Mouse (Mus musculus) heart, postnatal 14 days (tissue): Measurements from ENCODE around the gene Adam15. TPM values are rescaled to one million over a fixed set of nuclear protein-coding genes. Genes with fewer than 3 reads are reported as not detected.

Source experiments
- DNase-seq, 2 experiments: peaks; one replicate each; pipeline ENCODE4 v3.0.0; 2021 to 2022
- intact Hi-C: fragments of 180-260 bp; cut with DNase I; formaldehyde crosslinking; loops from one replicate; pipeline ENCODE4 v1.15.1; 2025
- total RNA-seq, 2 experiments: library from RNA; stranded (reverse); gene quantifications; 2 replicates each; pipeline ENCODE4 v1.2.3; 2021

The Adam15 gene
- total RNA-seq, 2 experiments from 2014 or later = 80.4 to 100.0 TPM

DNA sequence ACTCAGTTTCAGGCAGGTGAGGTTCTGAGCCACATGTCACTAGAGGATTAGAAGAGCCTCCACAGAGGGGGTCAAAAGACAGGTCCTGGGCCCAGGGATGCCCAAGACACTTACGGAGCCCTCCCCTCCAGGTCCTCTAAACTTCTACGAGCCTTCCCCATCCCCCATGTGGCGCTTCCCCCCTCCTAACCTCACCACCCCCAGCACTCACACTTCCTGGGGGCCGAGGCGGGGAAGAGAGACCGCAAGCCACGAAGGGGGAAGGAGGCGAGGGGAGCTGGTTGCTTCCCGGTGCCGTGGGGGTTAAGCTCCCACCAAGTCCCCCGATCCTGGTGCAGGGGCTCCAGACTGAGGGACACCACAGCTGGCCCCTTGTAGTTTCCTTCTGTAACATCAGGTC is 35.7 kb upstream of the Adam15 start:
- intact Hi-C loops = no loop called here
- DNase-seq = no peak

DNA sequence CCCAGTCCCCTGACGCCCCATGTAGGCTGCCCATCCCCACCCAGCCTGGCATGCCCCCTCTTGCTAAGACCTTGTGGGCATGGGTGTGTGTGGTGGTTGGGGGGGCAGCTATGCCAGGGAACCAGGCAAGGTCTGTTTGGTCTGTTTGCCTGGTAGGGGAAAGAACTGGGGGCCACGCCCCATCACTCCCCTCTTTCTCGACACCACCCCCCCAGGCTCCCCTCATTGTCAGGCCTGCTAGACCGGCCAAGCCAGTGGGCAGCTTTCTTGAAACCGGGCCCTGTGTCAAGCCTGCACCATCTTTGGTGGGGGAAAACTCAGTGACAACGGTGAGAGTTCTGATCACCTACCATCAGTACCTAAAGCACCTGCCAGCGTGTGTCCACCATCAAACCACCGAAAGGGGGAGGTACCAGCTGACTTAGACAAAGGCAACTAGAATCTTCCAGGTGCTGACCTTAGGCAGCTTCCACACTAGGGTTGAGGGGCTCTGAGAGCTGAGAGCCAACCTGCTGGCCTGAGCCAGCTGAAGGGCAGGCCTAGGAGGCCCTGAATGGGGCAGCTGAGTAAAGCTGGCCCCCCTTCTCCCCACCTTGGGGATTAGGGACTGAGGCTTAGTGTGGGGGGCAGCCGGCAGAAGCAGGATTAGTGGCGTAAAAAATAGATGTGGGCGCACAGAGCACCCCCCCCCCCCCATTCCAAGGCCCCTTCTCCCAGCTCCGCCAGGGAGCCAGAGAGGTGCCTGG is 34.7 kb upstream of the Adam15 start:
- intact Hi-C loops = no loop called here
- no peak for DNase-seq

DNA sequence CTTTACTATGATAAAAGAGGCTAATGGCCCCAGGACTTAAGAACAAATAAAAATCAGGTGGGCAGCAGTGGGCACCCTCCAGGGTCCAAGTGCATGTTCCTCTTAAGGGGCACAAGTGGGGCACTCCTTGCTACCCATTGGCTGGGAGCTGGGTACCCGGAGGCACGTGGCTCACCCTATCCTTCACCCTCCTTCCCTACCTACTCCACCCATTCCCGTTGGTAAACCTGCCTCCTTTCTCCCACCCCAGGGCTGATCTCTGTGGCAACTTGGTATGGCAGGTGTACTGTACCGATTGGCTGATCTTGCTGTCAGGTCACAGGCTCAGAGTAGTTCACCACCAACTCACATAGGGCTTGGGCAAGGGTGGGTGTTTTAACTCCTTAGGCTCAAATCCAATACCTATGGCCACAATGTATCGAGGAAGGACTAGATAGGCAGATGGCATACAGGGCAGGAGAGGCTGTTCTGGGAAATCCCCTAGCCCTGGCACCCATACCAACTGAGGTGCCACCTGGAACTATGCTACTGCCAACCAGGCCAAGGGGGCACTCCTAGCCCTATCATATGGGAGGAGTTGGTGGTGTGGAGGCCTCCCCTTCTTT is 34.0 kb upstream of the Adam15 start:
- intact Hi-C loops = no loop called here
- no peak for DNase-seq

DNA sequence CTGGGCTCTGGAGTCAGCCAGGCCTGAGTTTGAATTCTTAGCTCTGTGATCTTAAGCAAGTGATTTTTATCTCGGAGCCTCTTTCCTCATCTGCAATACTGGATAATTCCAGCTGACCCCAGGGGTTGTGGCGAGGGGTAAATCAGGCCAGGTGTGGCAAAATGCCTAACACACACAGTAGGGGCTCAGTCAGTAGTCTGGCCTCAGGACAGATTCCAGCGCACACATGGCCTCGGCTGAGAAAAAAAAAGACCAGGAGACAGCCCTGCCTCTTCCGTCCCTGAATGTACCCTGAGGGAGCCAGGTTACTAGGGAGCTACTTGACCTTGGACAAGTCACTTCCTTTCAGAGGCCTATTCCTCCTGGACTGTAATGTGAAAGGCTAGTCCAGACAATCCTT is 33.2 kb upstream of the Adam15 start:
- DNase-seq = no peak
- intact Hi-C loops = no loop called here

DNA sequence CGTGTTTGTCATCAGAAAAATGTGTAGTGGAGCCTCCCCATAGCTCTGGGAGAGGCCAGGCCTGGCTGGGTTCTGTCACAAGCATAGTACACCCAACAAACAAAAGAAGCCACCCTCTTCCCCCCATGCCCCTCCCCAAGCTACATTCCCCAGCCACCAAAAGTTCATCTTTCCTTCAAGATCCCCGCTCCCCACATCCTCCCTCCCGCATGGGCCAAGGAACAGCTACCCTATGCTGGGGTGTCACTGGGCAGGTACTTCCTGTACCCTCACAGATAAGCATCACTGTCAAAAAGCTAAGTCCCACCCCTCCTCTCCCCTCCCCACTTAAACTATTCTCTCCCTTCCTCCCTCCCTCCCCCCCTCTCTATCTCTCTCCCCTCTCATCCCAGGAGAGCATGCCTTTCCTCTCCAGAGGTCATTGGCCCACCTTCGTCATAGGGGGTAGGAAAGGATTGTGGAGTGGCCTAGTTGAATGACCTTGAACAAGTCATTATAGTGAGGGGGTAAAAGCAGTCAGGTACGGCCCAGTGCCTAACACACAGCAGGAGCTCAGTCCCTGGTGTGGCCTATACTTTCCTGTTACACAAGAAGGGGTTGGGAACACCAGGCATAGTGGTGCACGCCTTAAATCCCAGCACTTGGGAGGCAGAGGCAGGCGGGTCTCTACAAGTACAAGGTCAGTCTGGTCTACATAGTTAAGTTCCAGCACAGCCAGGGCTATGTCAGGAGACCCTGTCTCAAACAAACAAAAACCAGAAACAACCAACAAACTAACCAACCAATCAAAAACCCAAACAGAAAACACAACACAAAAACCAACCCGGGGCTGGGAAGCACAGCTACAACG is 32.5 kb upstream of the Adam15 start:
- DNase-seq = no peak
- intact Hi-C loops = no loop called here

DNA sequence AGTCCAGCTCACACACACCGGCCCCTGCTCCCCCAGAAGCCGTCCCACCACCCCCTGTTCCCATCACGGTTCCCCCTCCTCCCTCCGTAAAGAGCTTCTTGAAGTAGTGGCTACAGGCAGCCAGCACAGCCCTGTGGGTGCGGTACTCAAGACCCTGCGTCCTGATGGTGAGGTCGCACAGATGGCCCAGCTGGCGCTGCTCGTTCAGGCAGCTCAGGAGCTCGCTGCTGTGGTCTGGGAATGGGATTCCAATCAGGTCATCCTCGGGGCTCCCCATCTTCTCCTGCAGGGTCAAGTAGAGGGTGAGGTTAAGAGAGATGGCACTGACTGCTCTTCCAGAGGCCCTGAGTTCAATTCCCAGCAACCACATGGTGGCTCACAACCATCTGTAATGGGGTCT is 31.4 kb upstream of the Adam15 start:
- intact Hi-C loops = no loop called here
- DNase-seq = no peak

DNA sequence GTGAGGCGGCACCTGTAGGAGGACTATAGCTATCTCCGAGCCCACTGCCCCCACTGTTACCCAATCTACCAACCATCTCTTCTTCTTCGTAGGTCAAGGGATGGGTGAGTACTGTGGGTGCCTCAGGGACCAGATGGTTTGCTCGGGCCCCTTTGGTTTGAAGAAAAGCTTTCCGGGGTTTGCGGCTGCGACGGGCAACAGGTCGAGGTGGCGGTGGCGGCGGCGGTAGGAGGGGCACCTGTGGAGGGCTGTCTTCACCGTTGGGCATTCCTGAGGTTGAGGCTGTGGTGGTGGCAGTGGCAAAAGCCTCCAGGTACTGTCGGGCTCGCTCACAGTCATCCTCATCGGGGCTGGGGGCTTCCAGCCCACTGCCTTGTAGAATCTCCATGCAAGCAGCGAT is 30.9 kb upstream of the Adam15 start:
- intact Hi-C loops = no loop called here
- no peak for DNase-seq

DNA sequence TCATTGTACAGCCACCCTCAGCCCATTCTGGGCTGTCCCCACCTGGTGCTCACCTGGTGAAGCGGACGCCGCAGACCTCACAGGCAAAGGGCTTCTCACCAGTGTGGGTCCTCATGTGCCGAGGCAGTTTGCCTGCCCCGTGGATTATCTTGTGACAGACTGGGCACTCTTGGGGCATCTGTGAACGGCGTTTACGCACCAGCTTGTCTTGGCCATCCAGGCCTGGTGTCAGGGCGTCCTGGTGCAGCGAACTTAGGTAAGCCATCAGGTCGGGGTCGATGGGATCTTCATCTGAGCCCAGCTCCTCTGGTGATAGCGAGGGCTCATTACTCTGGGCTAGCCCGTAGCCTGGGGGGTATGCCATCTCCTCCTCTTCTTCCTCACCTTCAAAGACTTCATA is 30.5 kb upstream of the Adam15 start:
- DNase-seq = no peak
- intact Hi-C loops = no loop called here

DNA sequence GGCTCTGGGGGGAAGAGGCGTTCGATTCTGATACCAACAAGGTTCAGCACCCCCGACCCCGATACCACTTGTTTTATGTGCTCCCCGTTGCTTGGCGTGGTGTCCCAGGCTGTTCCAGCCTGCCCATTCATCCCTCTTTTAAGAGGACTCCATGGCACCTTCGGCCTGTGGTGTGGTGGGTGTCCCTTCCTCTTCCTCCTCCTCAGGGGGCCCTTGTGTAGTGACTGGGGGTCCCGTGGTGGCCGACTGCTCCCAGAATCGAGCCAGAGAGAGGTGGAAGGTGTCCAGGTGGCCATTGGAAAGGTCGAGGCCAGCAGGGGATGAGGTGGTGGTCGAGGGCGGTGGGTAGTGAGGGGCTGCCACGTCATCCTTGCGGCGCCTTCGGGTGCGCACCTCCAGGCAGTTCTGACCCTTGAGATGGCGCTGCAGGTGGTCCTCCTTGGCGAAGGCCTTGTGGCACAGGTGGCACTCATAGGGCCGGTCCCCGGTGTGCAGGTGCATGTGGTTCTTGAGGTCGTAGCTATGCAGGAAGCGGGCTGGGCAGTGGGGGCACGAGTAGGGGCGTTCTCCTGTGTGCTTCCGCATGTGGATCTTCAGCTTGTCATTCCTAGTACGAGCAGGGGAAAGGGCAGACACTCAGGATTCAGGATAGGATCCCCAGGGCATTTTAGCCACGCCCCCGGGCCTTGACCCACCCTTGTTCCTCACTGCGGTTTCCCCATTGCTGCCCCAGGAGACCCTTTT is 29.8 kb upstream of the Adam15 start:
- DNase-seq = no peak
- intact Hi-C loops = loop anchor here (5.0 kb wide), 1 partner anchor 108 kb away; no protein-coding TSS in a partner anchor

DNA sequence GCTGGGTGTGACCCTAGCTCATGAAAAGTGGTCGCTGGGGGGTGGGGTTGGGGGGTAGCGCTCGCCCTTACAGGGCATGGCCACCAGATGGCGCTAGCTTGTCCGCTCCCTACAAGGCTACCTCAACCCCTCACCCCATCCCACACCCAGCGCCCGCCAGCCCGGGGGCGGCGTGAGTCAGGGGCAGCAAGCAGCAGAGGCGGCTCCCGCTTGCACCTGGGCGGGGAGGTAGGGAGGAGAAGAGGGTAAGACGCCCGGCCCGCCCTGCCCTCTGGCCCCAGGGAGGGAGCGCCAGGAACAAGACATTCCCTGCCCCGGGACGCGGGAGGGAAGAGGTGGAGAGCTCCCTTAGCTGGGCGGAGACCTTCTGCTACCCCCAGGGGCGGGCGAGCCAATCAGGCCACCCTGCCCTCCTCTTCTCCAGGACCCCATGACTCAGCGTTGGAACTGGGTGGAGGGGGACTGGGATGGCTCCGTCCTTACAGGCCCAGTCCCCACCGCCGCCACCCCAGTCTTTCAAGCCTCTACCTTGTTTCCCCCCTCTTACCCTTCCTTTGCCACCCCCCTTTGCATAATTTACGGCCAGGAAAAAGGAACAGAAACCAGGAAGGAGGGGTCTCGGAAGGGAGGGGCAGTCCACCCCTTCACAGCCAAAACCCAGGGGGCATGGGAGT is 28.7 kb upstream of the Adam15 start:
- peak; percentile 79 to 84 for DNase-seq
- intact Hi-C loops = loop anchor here (5.0 kb wide), 1 partner anchor 109 kb away; no protein-coding TSS in a partner anchor

DNA sequence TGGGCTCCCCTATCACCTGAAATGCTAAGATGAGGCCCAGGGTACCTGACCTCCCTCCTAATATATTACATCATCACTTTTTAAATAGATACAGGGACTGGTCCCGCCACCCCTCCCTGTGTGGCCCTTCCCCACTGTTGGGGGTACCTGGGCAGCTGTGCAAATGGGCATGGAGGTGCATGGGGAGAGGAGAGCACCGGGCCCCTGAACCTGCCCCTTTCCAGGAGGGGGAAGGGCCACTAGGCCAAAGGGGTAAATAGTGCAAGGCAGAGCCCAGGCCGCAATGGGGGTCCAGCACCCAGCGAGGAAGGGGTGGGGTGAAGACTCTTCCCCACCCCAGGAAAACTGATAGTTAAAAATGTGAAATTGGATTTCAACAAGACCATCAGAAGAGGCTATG is 28.0 kb upstream of the Adam15 start:
- no peak for DNase-seq
- intact Hi-C loops = loop anchor here (5.0 kb wide), 1 partner anchor 109 kb away; no protein-coding TSS in a partner anchor

DNA sequence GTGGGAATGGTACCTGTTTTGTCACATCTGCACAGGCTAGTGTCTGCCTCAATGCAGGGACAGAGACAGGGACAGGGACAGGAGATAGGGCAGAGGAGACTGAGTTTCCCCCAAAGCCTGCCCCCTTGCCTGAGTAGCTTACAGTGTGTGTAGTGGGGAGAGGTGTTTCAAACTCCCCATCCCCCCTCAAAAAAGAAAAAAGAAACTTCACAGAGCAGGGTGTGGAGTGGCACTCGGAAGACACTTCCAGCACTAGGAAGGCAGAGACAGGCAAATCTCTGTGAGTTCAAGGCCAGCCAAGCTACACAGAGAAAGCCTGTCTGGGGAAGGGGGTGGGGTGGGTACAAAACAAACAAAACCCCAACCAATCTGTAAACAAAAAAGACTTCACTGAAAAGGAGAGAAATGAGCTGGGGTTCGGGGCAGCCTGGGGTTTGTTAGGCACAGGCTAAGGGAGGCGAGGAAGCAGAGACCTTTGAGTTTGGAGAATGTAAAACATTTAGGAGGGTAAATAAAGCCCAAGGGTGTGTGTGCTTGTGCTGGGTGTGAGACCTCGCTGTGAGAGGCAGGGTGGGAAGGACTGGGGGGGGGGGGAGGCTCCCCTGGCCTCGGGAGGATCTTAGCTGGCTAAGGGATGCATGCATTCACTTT is 23.9 kb upstream of the Adam15 start:
- intact Hi-C loops = no loop called here

DNA sequence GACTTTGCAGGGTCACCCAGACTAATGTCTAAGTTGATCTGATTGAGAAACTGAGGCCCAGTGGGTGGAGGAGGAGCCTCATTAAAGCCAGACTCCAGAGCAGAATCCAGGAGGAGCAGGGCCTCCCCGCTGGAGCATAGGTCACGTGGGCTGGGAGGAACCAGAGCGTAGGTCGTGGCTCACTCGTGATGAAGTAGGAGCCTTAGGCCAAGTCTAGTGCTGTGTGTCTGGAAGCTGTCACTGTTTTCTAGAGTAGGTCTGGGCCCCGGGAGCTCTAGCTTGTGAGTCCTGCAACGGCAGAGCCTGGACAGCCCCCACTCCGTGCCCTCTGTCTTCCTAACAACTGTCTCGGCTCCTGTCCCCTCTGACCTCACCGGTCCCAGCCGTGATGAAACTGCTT is 17.5 kb upstream of the Adam15 start:
- no peak for DNase-seq
- intact Hi-C loops = no loop called here

More for the DNA sequence above, 23.9 kb upstream of the Adam15 start:
- DNase-seq = no peak

DNA sequence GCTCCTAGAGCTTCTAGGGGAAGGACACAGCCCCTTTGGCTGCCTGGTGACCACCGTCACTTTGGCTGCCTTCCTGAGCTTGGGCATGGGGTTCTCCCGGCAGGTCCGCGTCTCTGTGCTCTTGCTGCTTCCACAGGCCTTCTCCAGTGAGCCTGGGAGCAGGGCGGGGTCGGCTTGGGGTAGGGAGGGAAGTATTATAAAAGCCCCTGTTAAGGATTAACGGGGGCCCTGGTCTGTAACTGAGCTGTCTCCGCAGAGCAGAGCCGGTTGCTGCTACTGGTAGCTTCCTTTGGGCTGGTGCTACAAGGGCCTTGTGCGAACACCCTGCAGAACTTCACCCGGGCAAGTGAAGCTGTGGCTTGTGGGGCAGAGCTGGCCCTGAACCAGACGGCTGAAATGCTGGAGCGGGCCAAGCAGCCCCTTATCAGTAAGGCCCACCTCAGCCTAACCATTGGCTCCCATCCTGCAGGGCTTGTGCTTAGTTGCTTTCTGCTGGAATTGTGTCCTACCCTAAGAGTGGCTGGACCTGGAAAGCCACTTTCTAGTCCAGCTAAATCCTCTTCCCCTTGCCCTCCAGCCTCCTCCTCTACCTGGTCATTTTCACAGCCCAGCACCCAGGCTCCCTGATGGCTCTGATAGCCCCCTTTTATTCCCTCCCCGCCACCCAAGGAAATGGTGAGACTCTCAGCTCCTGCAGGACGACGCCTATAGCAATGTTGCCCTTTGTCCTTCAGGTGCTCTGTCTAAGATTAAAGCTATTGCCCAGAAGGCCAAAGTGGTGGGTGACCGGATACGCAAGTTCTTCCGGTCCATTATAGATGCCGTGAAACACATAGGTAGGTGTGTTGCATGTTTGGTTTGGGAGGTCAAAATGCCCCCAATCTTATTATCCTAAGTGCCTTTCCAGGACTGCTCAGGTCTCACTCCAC is 16.0 kb upstream of the Adam15 start:
- intact Hi-C loops = no loop called here
- DNase-seq = no peak

DNA sequence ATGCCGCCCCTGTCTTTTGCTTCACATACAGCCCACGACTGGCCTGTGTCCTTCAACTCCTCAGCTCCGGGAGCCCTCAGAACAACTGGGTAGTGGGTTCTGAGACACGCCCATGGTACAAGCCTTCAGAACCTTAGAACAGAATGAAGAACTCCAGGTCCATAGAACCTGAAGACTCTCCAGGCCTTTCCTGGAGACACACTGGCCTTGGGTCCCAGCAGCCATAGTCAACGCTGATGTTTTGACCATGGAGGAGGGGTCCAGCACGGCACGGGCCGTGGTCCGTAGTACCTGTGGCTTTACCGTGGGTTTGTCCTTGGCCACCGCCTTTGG is 15.3 kb upstream of the Adam15 start, which contains the start of gene Dcst1:
TSS of gene Dcst1 (minus strand) at position 101 of the 333 bp plus-strand sequence.
- no peak for DNase-seq
- intact Hi-C loops = no loop called here

DNA sequence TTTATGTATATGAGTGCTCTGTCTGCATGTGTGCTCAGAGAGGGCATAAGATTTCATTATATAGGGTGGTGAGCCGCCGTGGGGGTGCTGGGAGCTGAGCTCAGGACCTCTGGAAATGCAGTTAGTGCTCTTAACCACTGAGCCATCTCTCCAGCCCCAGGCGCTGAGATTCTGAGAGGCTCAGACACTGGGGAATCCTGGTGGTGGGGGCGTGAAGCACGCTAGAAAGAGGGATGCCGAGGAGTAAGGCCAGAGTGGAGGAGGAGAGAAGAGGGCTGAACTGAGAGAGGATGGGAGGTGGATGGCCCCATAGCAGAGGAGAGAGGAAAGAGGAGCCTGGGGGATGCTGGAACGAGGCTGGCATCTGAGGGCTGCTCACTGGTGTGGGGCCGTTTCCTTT is 14.8 kb upstream of the Adam15 start:
- intact Hi-C loops = no loop called here
- no peak for DNase-seq

DNA sequence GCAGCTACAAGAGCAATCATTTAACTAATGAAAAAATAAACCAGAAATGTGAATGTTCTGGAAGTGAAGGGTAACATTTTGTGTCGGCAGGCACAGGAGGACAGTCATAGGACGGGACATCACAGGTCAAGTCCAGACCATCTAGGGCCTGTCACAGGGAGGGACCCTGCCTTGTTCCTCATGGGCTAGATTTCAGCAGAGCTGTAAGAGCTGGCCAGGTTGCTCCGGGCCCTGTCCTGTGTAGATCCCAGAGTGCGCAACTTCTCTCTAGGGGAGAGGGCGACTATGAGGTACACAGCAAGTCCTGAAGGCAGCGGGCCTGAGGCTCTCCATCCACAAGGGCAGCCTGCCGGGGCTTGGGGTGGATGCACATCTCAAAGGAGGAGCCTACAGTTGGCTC is 11.9 kb upstream of the Adam15 start, which contains the start of gene Dcst2:
TSS of gene Dcst2 (plus strand) at position 301 of the 400 bp plus-strand sequence.
- intact Hi-C loops = no loop called here
- DNase-seq = no peak

DNA sequence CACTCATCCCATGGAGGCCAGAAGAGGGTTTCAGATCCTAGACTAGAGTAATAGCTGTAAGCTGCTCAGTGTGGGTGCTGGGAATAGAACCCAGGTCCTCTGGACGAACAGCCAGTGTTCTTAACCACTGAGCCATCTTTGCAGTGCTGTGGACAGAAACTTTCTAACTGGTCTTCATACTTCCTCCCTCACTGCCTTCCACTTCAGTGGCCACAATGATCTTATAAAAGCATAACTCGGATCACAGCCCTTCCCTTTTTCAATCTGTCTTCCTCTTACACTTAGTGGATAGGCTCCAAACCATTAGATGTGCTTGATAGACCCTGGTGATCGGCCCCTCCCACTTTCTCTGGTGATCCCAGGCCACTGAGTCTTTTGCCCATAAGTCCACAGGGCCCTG is 10.4 kb upstream of the Adam15 start:
- intact Hi-C loops = no loop called here
- no peak for DNase-seq
